Mouse (Mus musculus) liver (tissue): Measurements from ENCODE around the gene Crybb1.

Source experiments
- DNase-seq: peaks from one replicate; pipeline ENCODE4 v3.0.0-alpha.2; 2020; ENCODE audit warnings: mixed read lengths

Crybb1 gene

DNA sequence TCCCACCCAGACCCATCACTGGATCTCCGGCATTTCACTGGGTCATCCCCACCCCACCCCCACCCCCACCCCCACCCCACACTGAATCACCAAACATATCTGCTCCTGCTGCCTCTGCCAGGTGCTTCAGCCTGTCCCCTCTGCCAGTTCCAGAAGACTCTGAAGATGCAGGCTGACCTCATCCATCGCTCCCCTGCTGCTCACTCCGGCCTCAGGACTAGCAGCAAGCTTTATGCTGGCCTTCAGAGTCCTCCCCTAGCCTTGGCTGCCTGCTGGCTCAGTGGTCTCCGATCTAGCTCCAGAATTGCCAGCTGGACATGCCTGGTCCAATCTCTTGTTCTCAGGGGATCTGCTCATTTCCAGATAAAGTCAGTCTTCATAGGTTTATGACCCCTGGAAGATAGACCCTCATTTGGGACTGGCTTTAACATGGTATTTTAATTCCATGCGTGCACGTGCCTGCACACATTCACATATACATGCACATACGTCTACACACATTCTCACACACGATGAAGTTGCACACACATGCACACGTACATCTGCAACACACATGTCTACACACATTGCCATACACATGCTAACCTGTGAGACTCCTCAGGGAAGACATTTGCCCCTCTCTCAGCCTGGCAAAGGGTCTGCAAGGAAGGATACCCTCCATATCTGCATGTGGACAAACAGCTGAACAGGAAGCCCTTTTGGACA is 17.6 kb upstream of the Crybb1 start:
- no peak for DNase-seq

DNA sequence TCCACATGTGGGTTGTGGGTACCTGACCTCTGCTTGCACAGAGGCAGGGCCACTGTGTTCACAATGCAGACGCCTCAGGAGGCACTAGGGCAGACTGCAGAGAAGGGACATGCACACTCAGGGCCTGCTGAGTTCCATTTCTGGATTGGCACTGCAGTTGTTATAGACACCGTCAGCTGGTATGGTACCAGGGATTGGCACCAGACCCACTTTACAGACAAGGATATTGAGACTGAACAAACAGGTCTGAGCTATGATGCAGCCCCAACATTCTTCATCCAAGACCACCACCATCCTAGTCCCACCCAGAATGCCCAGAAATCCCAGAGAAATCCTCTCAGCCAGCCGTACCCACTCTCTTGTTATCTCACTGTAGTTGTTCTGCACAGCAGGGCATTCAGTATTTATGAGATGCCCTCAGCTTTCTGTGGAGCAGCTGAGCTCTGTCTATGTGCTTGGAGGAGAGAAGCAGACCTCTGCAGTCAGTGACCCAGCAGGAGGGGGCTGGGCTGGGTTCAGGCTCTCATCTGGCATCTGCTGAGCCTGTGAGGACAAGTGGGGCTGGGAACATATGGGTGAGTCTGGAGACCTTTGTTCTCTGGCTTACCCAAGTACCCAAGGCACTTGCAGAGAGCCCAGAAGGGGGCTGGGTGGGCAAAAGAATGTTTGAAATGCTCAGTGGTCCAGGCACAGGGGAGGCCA is 16.7 kb upstream of the Crybb1 start:
- DNase-seq = no peak

DNA sequence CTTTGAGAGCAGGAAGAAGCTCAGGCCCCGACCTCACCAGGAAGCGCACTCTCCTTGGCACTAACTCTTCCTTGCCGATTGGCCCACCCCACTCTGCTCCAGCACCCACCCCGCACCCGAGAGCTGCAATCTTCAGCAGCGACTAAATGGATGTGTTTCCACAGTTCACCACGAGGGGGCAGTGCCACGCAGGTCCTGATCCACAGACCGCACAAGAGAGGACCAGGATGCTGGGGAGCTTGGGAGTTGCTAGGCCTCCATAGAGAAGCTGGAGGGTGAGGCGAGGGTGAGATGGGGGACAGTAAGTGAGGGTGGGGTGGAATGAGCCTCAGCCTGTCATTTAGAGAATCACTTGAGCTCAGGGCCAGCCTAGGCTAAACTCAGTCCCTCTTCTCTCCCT is 14.9 kb upstream of the Crybb1 start:
- DNase-seq = peak; percentile 85

DNA sequence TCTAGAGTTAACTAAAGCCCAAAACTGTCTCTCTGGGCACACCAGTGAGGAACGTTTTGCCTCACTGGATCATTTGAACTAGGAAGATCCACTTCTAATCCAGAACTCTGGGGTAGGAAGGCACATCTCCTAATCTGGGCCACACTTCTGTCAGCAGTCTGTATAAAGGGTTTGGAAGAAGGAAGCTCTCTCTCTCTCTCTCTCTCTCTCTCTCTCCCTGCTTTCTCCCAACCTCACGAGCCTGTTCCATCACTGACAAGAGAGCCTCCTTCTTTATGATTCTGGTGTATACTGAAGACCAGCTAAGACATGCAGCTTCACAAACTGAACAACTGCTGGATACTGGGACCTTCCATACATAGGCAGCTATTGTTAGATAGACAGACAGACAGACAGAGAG is 13.8 kb upstream of the Crybb1 start:
- no peak for DNase-seq

DNA sequence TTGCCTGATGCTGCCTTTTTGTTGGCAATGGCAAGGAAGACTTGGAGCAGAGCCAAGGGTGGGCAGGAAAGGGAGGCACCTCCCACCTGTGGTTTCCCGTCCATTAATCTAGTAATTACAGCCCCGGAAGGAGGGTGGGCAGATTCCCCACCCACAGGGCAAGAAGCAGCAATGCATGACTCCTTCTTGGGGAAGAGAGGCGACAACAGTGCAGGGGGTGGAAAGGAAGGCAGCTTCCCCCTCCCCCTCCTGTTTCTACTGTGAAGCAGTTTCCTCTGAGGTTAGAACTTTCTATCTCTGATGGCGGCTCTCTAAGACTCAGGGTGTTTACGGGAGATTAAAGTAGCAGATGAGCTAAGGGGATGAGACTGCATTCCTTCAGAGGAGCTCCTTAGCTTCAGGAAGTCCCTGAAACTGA is 13.2 kb upstream of the Crybb1 start:
- peak; percentile 61 for DNase-seq

DNA sequence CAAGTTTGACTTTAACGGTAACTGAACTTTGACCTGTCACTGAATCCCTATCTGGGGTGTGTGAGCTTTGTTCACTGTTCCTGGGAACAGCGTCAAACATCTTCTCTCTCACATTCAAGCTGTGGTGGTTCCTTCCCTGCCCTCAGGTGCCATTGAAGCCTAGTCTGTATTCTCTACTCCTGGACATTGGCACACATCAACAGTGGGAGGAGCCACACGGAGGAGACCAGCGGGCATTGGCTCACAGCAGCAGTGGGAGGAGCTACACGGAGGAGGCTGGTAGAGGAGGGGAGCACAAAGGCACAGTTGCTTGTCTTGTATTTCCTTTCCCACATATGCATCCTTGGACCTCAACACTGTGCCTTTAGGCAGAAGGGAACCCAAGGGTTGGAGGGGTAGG is 12.6 kb upstream of the Crybb1 start:
- DNase-seq = peak; percentile 39

DNA sequence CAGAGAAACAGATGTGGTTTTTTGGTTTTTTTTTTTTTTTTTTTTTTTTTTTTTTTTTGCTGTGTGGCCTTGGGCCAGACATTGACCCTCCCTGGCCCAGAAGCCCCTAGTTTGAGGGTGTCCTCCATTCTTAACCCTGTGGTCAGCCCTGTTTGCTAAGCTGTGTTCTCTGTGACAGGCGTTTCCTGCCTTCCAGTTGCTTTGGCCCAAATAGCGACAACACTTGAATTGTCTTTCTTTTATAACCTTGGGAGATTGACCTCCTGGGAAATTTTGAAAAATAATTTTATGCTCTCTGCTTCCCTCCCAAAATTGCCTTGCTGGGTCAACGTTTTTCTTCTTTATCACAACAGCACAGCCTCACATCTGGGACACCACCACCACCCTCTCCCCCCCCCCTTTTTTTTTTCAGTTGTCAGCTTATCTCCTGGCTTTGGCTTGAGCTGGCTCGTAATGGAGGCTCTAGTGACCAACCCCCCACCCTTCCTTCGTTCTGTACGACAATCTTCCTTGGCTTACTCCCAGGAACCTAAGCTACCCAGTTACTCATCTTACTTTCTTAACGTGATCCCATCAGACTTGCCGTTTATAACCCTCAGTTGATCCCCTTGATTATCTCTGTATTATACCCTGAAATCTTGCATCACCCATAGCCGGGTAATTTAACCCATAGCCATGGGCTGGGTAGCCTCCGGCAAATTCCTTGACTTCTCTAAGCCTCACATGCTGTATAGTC is 11.9 kb upstream of the Crybb1 start:
- DNase-seq = peak; percentile 29

DNA sequence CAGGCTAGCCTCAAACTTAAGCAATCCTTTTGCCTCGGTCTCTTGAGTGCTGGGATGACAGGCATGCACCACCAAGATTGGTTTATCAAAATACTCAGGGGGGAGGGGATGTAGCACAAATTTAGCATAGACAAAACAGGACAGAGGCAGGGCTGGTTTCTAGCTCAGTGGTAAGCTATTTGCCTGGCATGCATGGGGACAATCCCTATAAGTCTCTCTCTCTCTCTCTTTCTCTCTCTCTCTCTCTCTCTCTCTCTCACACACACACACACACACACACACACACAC is 11.4 kb upstream of the Crybb1 start:
- DNase-seq = no peak

DNA sequence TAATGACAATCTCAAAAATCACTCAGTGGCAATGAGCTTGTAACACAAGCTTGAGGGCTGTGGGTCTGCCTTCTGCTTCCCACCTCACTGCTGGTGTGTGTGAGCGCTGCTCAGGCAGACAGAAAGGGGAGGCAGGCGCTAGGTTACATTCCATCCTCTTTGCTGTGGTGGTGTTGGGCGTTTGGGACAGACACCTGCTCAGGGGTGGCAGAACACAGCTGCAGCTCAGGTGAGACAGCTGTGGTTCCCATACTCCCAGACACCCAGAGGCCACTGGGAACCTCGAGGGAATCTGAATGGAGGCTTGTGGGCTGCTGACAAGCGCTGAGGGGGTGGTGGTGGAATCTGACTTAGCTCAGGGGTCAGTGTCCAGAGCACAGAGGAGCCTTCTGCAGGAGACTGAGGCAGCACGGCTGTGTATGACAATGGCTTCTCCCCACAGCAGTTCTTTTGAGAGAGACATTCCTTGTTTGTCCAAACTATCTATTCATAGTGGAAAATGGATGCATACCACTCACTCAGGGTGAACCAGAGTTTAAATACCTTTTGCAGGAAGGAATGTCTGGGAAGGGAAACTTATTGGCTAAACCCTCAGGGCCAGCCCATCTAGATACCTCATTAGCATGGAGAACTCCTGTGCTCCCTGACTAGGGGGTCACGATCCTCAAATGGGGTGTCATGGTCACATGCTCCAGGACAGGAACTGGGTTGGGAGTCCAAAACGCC is 10.6 kb upstream of the Crybb1 start:
- no peak for DNase-seq

DNA sequence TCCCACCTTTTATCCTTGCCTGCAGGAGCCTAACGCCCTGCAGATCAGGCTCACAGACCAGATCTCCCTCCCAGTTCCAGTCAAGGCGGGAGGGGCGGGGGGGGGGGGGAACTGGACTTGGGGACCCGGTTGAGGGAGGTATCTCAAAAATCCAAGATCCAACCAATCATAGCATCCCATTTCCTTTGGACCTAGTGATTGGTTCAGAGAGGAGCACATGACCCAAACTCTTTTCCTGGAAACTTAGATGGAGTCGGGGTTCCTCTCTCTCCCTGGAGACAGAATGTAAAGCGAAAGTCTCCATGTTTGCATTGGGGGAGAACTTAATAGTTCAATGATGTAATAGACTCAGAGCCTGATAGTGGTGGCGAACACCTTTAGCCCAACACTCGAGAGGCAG is 8.2 kb upstream of the Crybb1 start:
- no peak for DNase-seq

GRCm38 (mm10) chr5:112249106-112249505 is 6.5 kb upstream of the Crybb1 start:
- no peak for DNase-seq

- DNase-seq = no peak
Measured at GRCm38 (mm10) chr5:112252400-112252799, 3.2 kb upstream of the Crybb1 start, which contains the start of gene Cryba4. Gene Cryba4, minus strand, starts transcription at chr5:112252518.

- DNase-seq = peak; percentile 74
Measured at GRCm38 (mm10) chr5:112253169-112253568, 2.4 kb upstream of the Crybb1 start.

DNA sequence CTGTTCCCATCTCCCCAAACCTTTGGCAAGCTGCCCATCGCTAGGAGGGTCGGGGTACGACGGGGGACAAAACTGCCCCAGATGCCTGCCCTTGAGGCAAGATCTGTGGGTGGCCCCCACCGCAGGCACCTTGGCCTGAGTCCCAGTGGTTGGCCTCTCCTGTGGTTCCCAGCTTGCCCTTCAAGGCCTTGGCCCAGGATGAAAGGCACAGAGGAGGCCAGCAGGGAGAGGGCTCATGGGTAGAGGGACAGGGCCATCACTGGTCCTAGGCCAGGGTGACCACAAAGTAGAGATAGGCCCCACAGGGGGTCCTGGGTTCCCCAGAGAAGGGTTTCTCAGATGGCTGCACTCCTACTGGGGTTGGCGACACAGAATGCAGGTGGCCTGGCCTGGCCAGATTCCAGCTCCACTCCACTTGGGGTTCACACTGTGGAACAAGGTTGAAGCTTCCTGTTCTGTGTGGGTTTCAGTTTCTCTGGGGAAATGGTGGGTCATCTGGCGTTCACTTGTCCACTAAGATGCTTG is 1.3 kb upstream of the Crybb1 start:
- no peak for DNase-seq

GRCm38 (mm10) chr5:112256457-112256856 is 842 bp downstream of the Crybb1 start:
- no peak for DNase-seq

GRCm38 (mm10) chr5:112257896-112258295 is 2.3 kb downstream of the Crybb1 start:
- no peak for DNase-seq

DNA sequence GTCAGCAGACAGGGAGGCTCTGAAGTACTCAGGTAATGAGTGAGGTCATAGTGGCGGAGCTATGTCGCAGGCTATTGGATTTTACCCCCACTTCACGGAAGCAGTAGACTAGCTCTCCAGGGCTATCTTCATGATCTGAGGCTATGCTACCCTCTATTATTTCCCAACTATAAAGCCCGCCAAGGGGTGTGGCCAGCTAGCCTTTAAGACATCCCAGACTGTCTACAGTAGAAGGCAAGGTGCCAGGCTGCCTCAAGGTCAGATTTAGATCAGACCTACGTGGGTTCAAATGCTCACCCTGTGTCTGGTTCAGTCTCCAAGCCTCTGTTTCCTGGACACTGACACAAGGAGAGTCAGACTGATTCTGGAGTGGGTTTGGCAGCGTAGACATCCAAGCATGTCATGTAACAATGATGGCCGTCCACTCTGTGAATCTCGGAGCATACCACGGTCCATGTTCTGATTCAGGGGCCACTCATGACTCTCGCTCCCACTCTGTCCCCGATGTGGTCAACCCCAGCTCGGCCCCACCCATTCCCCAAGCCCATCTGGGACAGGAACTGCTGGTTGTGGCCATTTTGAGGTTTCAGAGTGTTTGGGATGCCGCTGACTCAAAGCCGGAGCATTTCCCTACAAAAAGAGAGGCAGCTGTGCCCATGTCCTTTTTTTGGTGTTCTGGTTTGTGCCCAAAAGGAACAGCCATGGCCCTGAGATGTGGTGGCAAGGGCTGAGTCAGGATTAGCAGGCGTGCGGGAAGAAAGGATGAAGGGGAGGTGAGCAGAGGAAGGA is 4.4 kb downstream of the Crybb1 start:
- no peak for DNase-seq

DNA sequence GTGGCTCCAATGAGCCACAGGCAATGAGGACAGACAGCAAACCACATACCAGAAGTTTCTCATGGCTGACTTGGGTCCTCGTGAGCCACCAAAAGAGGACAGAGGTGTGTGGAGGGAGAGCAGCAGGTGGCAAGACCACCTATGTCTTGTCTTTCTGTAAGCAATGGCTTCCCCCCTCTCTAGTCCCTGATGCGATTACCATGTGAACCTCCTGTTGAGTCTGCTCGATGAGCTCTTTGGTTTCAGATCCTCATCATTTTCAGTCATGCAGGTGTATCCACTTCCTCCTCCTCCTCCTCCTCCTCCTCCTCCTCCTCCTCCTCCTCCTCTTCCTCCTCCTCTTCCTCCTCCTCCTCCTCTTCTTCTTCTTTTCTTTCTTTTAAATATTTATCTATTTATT is 5.2 kb downstream of the Crybb1 start:
- no peak for DNase-seq

GRCm38 (mm10) chr5:112264099-112264498 is 8.5 kb downstream of the Crybb1 start:
- DNase-seq = no peak

DNA sequence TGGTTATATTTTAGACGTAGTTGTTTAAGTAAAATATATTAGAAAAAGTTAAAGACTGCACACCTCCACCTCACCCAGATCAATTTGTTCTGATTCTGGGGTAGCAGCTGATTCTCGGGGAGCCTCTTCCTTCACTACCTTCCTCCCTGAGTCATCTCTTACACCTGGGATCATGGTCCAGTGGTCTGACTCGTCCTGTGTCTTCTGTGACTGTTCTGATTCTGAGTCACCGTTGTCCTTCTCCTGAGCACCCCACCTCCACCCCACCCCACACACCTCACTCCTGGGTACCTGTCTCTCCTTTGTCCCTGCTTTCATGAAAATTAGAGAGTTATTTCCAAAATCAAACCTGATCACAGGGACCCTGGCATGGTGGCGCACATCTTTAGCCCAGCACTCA is 9.5 kb downstream of the Crybb1 start:
- no peak for DNase-seq

- DNase-seq = peak; percentile 69
Measured at GRCm38 (mm10) chr5:112265515-112265914, 9.9 kb downstream of the Crybb1 start.
